Mouse (Mus musculus): ENCODE measurements around the gene Sipa1. TPM values are rescaled to one million over a fixed set of nuclear protein-coding genes. Genes with fewer than 3 reads are reported as not detected.

Gene Sipa1
- total and polyA plus RNA-seq, 3 experiments = 6.2 to 15.5 TPM; not detected in 1

- TF ChIP-seq JUND (IDR thresholded peaks at IDR 0.05; ENCODE audit: low read depth, low read length) = no peak
- TF ChIP-seq SMC3 (IDR thresholded peaks at IDR 0.05; ENCODE audit: low read depth, low read length) = no peak
- 0 out of 2 replicates have a peak, but pooled peaks have one; percentile 31 for TF ChIP-seq POLR2AphosphoS5 (IDR thresholded peaks at IDR 0.05; ENCODE audit: borderline replicate concordance, low read depth, low read length)
- no peak for TF ChIP-seq TBP (IDR thresholded peaks at IDR 0.05; ENCODE audit: low read depth, low read length)
- TF ChIP-seq MAZ (IDR thresholded peaks at IDR 0.05; ENCODE audit: low read depth, low read length) = 0 out of 2 replicates have a peak, but pooled peaks have one; percentile 13
- no peak for TF ChIP-seq HCFC1 (IDR thresholded peaks at IDR 0.05; ENCODE audit: low read depth, low read length)
- no peak for TF ChIP-seq ZMIZ1 (IDR thresholded peaks at IDR 0.05; ENCODE audit: low read depth, low read length)
- Histone ChIP-seq H3K4me1 (ENCODE audit: control insufficient read depth in 1 of 2, insufficient read depth in 2 of 2, low read length in 2 of 2) (peaks cover 0 to 18% of the 10 kb centered on the region in 2 experiments; a peak in 3 of 4 replicates), H3K27me3 (ENCODE audit: control insufficient read depth in 1 of 2, insufficient read depth in 2 of 2, low read length in 2 of 2) (no peaks in the 10 kb centered on the region), H3K4me3 (ENCODE audit: control insufficient read depth in 1 of 2, insufficient read depth in 1 of 2, low read depth in 2 of 2, low read length in 2 of 2) (no peak within 1 kb of the TSS), H3K27ac (ENCODE audit: control insufficient read depth, low read depth, low read length) (peak within 1 kb of the TSS; percentile 53), H3K9ac (ENCODE audit: control insufficient read depth, low read depth, low read length, poor library complexity, severe bottlenecking) (peak within 1 kb of the TSS; percentile 28), H3K36me3 (ENCODE audit: control insufficient read depth in 1 of 2, insufficient read depth in 2 of 2, low read length in 2 of 2) (peaks cover 0 to 14% of the 10 kb centered on the region in 2 experiments; a peak in 3 of 4 replicates), H3K79me2 (ENCODE audit: control insufficient read depth, insufficient read depth, low read length, poor library complexity) (no peaks in the 10 kb centered on the region), H3K9me3 (replicated peaks; ENCODE audit: insufficient read depth, low read length) (no peaks in the 10 kb centered on the region)
- DNase-seq (ENCODE audit: low read depth, low spot score) = peak; percentile 42
Measured at GRCm38 (mm10) chr19:5704163-5704800, 40.8 kb upstream of the Sipa1 start, which contains the start of gene Kcnk7. Gene Kcnk7 (plus strand): TSS chr19:5704367.

GRCm38 (mm10) chr19:5695849-5696462 is 32.4 kb upstream of the Sipa1 start:
- H3K27me3 ChIP-seq (ENCODE audit: control insufficient read depth in 1 of 2, insufficient read depth in 2 of 2, low read length in 2 of 2) = no peaks in the 10 kb centered on the region
- DNase-seq (ENCODE audit: low read depth, low spot score) = no peak
- H3K27ac ChIP-seq (ENCODE audit: control insufficient read depth, low read depth, low read length) = no peak overlapping the region
- H3K9me3 ChIP-seq (replicated peaks; ENCODE audit: insufficient read depth, low read length) = no peaks in the 10 kb centered on the region
- H3K9ac ChIP-seq (ENCODE audit: control insufficient read depth, low read depth, low read length, poor library complexity, severe bottlenecking) = no peak overlapping the region
- H3K79me2 ChIP-seq (ENCODE audit: control insufficient read depth, insufficient read depth, low read length, poor library complexity) = peaks cover 20% of the 10 kb centered on the region
- H3K4me3 ChIP-seq (ENCODE audit: control insufficient read depth in 1 of 2, insufficient read depth in 1 of 2, low read depth in 2 of 2, low read length in 2 of 2) = no peak overlapping the region
- peaks cover 2 to 5% of the 10 kb centered on the region in 2 experiments; a peak in 2 of 4 replicates for H3K36me3 ChIP-seq (ENCODE audit: control insufficient read depth in 1 of 2, insufficient read depth in 2 of 2, low read length in 2 of 2)
- TF ChIP-seq BHLHE40 (IDR thresholded peaks at IDR 0.05; ENCODE audit: borderline replicate concordance, low read depth, low read length) = no peak
- no peak for TF ChIP-seq ELF1 (IDR thresholded peaks at IDR 0.05; ENCODE audit: low read depth, low read length)
- TF ChIP-seq MAZ (IDR thresholded peaks at IDR 0.05; ENCODE audit: low read depth, low read length) = no peak
- no peak for TF ChIP-seq POLR2A (IDR thresholded peaks at IDR 0.05; ENCODE audit: control insufficient read depth in 1 of 2, insufficient read depth in 1 of 2, low read depth in 1 of 2, low read length in 2 of 2, poor library complexity in 1 of 2)
- TF ChIP-seq GABPA (IDR thresholded peaks at IDR 0.05; ENCODE audit: low read depth, low read length) = no peak
- TF ChIP-seq POLR2AphosphoS2 (IDR thresholded peaks at IDR 0.05; ENCODE audit: low read length) = no peak
- no peak for TF ChIP-seq RAD21 (IDR thresholded peaks at IDR 0.05; ENCODE audit: low read depth, low read length)
- no peak for TF ChIP-seq TCF12 (IDR thresholded peaks at IDR 0.05; ENCODE audit: low read depth, low read length)
- no peak for TF ChIP-seq SMC3 (IDR thresholded peaks at IDR 0.05; ENCODE audit: low read depth, low read length)
- no peak for TF ChIP-seq MYC (IDR thresholded peaks at IDR 0.05; ENCODE audit: low read depth, low read length)
- TF ChIP-seq CHD2 (IDR thresholded peaks at IDR 0.05; ENCODE audit: low read length) = no peak
- no peak for TF ChIP-seq RCOR1 (IDR thresholded peaks at IDR 0.05; ENCODE audit: low read depth, low read length)
- TF ChIP-seq HCFC1 (IDR thresholded peaks at IDR 0.05; ENCODE audit: low read depth, low read length) = no peak
- TF ChIP-seq E2F4 (IDR thresholded peaks at IDR 0.05; ENCODE audit: borderline replicate concordance, low read depth, low read length) = no peak
- TF ChIP-seq SIN3A (IDR thresholded peaks at IDR 0.05; ENCODE audit: low read length) = no peak
- no peak for TF ChIP-seq CTCF (IDR thresholded peaks at IDR 0.05 in 2 of 3, conservative IDR thresholded peaks at IDR 0.05 in 1 of 3; ENCODE audit: control insufficient read depth in 1 of 3, insufficient read depth in 1 of 3, low read depth in 2 of 3, low read length in 3 of 3, poor library complexity in 1 of 3, severe bottlenecking in 1 of 3)
- no peak for TF ChIP-seq TAL1 (IDR thresholded peaks at IDR 0.05; ENCODE audit: low read length)
- no peak for TF ChIP-seq POLR2AphosphoS5 (IDR thresholded peaks at IDR 0.05; ENCODE audit: borderline replicate concordance, low read depth, low read length)
- H3K4me1 ChIP-seq (ENCODE audit: control insufficient read depth in 1 of 2, insufficient read depth in 2 of 2, low read length in 2 of 2) = peaks cover 0 to 14% of the 10 kb centered on the region in 2 experiments; a peak in 3 of 4 replicates

Measured in MEL (cell line).